Mouse (Mus musculus): ENCODE measurements around the gene Sema3f. TPM values are rescaled to one million over a fixed set of nuclear protein-coding genes. Genes with fewer than 3 reads are reported as not detected.

Gene Sema3f
- under 1 TPM in 1 of 2 experiments, not detected in 1; 0.06 TPM for polyA plus RNA-seq (2017; shearing (Covaris generic))

DNA sequence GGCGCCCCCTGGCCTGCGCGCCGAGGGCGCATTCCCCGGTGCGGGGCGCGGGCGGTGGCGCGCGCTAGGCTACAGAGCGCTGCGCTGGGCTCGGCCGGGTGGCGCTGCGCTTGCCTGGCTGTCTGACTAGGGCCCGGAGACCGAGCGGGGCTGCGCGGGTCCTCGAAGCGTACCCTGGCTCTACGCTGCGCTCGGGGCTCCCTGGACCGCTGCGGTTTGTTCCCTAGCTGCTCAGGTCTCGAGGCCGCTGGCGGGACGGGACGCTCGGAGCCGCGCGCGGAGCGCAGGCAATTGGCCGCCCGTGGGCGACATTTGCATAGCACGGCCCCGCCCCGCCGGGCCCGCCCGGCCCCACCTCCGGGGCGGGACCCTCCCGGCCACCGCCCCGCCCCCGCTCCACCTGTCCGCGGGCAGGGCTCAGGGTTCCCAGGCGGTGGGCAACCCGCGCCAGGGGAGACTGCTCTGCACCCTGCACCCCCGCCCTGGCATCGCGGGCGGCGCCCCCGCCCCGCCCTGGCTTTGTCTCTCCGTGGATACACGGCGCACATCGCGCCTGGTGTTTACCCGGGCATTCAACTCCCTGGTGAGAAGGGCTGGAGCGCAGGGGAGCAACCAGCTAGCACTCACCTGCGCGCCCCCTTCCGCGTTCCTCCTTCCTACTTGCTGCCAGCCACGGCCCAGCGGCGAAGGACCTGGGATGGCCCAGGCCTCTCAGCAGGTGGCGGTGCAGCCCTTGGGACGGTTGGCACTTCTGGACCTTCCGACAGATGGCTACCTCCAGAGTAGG, at the start of gene Sema3f:
Sema3f (minus strand) TSS at position 779 of the 787 bp plus-strand sequence.

DNA sequence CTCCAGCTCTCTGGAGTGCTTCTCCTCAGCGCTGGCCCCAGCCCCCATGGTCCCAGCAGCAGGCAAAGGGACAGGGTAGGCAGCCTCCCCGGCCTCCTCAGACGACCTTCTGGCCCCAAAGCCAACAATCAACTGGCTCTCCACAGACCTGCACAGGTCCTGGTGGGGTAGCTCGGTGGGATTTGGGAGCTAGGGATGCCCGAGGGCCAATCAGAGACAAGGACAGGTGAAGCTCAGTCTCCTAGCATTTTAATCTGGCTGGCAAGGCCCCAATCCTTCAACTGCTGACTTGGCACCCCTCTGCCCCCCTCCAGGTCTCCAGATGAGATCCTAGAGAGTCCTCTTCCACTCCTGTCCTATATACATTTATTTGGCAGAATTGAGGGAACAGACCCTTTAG, 30.8 kb downstream of the Sema3f start, which contains the start of gene Gnat1:
Gnat1 (minus strand) TSS at position 212 of the 400 bp plus-strand sequence.

GRCm38 (mm10) chr9:107669480-107669945, 40.8 kb downstream of the Sema3f start, which contains the start of gene Slc38a3:
TSS of gene Slc38a3 (minus strand) at chr9:107669530.

GRCm38 (mm10) chr9:107635279-107636028, 74.8 kb downstream of the Sema3f start, which contains the start of gene Gnai2:
TSS of gene Gnai2 (minus strand) at chr9:107635367.

Other genes with a start within 250 kb of the Sema3f start
- gene Tmem115, start 176.5 kb downstream of the Sema3f start, polyA plus RNA-seq (2017; shearing (Covaris generic)), result 10 to 100 TPM; 35.0 to 47.6 TPM
- 10 to 100 TPM; 63.1 to 79.1 TPM for gene Cyb561d2, start 168.3 kb downstream of the Sema3f start, polyA plus RNA-seq (2017; shearing (Covaris generic))
- gene Nprl2, start 168.2 kb downstream of the Sema3f start, polyA plus RNA-seq (2017; shearing (Covaris generic)), result 10 to 100 TPM; 53.9 to 58.7 TPM
- 1 to 10 TPM in 1 of 2 experiments, under 1 TPM in 1; 0.59 to 4.4 TPM for gene Zmynd10, start 163.2 kb downstream of the Sema3f start, polyA plus RNA-seq (2017; shearing (Covaris generic))
- gene Rassf1, start 158.9 kb downstream of the Sema3f start, polyA plus RNA-seq (2017; shearing (Covaris generic)), result 10 to 100 TPM; 70.8 to 86.0 TPM
- 10 to 100 TPM; 37.4 to 44.3 TPM for gene Tusc2, start 147.2 kb downstream of the Sema3f start, polyA plus RNA-seq (2017; shearing (Covaris generic))
- gene Hyal2, start 142.5 kb downstream of the Sema3f start, polyA plus RNA-seq (2017; shearing (Covaris generic)), result 10 to 100 TPM in 1 of 2 experiments, 1 to 10 TPM in 1; 7.5 to 15.3 TPM
- 1 to 10 TPM; 3.1 to 4.6 TPM for gene Hyal1, start 133.5 kb downstream of the Sema3f start, polyA plus RNA-seq (2017; shearing (Covaris generic))
- gene Naa80, start 131.6 kb downstream of the Sema3f start, polyA plus RNA-seq (2017; shearing (Covaris generic)), result 10 to 100 TPM; 16.1 to 17.3 TPM
- under 1 TPM; 0.50 to 0.63 TPM for gene Hyal3, start 129.7 kb downstream of the Sema3f start, polyA plus RNA-seq (2017; shearing (Covaris generic))
- gene Ifrd2, start 122.8 kb downstream of the Sema3f start, polyA plus RNA-seq (2017; shearing (Covaris generic)), result 10 to 100 TPM; 13.5 to 21.8 TPM
- gene Sema3b, start 101.2 kb downstream of the Sema3f start, polyA plus RNA-seq (2017; shearing (Covaris generic)), result not detected
- gene Gnai2, start 75.1 kb downstream of the Sema3f start, polyA plus RNA-seq (2017; shearing (Covaris generic)), result 100 to 1,000 TPM; 909 to 958 TPM
- gene Slc38a3, start 40.9 kb downstream of the Sema3f start, polyA plus RNA-seq (2017; shearing (Covaris generic)), result under 1 TPM in 1 of 2 experiments, not detected in 1; 0.07 TPM
- not detected for gene Gnat1, start 30.8 kb downstream of the Sema3f start, polyA plus RNA-seq (2017; shearing (Covaris generic))
- 100 to 1,000 TPM; 250 to 272 TPM for gene Rbm5, start 60.5 kb upstream of the Sema3f start, polyA plus RNA-seq (2017; shearing (Covaris generic))
- 10 to 100 TPM; 72.7 to 84.1 TPM for gene Rbm6, start 162.8 kb upstream of the Sema3f start, polyA plus RNA-seq (2017; shearing (Covaris generic))
- gene Mon1a, start 177.7 kb upstream of the Sema3f start, polyA plus RNA-seq (2017; shearing (Covaris generic)), result 10 to 100 TPM; 15.3 to 27.2 TPM
- gene Mst1r, start 196.4 kb upstream of the Sema3f start, polyA plus RNA-seq (2017; shearing (Covaris generic)), result not detected
- not detected for gene Actl11, start 218.0 kb upstream of the Sema3f start, polyA plus RNA-seq (2017; shearing (Covaris generic))
- under 1 TPM in 1 of 2 experiments, not detected in 1; 0.60 TPM for gene Camkv, start 225.2 kb upstream of the Sema3f start, polyA plus RNA-seq (2017; shearing (Covaris generic))
- 1 to 10 TPM; 6.5 to 7.3 TPM for gene Traip, start 239.7 kb upstream of the Sema3f start, polyA plus RNA-seq (2017; shearing (Covaris generic))